Mouse (Mus musculus): ENCODE results near the gene Ifne.
"Not testable (repeated sequence)": the region's sequence is repeated elsewhere in the genome, so short reads cannot be mapped to it uniquely, and the experiment has no call there.

The Ifne gene

DNA sequence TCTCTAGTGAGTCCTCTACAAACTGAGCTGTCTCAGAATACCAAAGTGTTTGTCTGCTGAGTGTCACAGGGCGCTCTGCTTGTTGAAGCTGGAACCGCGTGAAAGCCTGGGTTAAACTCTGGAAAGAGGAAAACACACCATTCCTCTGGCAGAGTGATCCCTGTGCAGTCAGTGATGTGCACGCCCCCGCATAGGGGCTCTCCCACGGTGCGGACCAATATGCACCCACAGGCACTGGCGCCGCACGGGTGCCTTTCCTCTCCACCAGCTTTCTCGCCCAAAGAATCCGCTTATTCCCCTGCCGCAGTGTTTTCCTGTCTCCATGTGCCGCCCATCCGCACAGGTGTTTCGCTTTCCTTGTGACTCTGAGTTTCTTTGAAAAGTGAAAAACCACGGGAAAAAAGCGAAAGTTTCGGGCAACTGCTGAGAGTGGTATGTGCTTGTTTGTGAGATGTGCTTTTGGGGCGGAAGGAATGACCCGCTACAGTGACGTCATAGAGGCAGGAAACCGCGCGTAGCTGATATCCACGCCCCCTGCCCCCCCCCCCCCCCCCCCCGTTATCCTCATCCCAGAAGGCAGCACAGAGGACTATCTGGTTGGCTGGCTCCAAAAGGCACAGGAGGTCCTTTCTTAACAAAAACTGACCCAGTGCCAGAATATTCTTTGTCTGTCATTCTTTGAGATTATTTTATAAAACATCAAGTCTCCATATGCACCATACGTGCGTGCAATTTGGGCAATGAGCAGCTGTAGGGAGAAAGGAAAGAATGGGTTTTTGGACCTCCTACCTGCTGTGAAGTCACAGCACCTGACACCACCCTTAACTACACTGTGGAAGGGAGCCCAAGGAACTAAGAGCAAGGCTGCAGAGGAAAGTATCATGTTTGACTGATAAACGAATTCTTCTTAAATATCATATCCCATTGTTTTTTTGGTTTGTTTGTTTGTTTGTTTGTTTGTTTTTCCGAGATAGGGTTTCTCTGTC is 11.8 kb downstream of the Ifne start:
- no peak for DNase-seq (ENCODE audit: low read depth in 1 of 2, low spot score in 2 of 2)

DNA sequence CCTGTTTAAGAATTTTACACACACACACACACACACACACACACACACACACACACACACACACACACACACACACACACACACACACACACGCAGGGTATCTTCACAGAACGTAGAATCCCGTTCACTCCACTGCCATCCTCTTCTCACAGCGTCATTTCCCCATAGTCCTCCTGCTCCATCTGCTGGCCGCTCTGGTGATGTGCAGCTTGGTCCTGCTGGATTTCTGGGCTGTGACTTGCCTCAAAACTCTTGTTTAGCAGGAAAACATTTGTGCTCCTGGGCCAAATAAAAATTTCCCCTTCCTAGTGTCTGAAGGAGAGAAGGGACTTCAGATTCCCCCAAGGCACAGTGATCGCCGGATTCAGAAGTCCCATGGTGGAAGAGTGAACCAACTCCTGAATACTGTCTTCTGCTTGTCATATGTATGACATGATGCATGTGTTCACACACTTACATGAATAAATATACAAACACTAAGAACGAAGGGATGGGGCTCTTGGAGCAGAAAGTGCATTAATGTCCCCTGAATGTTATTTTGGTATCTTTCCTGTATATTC is 12.6 kb downstream of the Ifne start:
- peak; percentile 53 to 68 for DNase-seq (ENCODE audit: low read depth in 1 of 2, low spot score in 2 of 2)

DNA sequence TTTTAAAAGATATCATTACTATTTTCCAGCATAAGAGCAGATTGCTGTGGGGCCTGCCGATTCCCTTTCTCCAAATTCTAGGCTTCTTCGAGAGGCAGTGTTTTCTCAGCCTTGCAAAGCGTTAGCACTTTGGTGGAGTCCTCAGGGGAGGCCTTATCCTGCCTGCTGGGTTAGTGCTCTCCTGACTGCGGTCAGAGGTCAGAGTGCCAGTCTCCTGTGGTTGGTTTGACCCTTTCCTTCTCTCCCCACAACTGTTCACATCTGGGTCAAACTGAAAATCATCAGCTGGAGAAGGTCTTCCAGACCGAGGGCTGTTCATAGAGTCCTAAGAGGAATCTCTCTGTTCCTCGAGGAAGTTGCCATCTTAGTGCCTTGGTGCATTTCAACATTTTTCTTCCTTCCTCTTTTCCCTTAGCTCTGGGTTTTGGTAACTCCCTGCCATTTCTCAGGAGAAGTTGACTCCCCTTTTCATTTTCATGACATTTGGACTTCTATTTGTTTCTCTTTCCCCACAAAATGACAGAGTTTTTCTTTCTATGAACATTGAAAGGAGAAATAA is 14.9 kb downstream of the Ifne start:
- no peak for DNase-seq (ENCODE audit: low read depth in 1 of 2, low spot score in 2 of 2)

DNA sequence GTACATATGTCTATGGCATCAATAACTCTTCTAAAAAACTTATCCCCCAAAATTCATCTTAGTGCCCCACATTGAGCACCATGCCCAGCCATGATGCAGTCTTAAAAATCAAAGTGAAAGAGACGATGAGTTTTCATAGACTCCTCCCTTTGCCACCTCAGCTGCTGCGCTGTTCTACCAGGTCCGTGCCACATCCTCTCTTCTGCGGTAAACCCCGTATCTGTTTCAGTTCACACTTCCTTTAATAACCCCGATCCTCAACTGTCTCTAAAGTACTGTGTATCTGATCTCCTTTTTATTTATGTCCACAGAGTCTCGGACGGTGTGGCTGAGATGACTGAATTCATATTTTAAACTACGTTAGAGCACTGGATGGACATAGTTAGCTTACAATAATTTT is 15.4 kb downstream of the Ifne start:
- DNase-seq (ENCODE audit: low read depth in 1 of 2, low spot score in 2 of 2) = peak; percentile 42 to 49

DNA sequence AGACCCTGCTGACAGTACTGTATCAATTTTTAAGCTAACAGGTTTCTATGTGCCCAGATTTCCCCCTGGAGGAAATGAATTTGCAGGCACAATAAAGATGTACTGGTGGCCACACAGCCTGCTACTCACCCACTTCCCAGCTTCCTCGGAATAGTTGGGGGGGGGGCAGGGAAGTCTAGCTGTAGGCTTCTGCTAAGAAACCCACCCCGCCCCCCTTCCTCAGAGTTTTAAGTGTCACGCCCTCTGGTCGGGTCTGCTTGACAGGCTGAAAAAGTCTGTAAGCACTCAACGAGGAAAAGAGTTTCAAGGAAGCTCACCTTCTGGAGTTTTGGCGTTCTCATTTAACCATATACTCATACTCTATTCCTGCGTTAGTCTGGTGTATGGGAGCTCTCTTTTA is 16.7 kb downstream of the Ifne start:
- no peak for DNase-seq (ENCODE audit: low read depth in 1 of 2, low spot score in 2 of 2)

DNA sequence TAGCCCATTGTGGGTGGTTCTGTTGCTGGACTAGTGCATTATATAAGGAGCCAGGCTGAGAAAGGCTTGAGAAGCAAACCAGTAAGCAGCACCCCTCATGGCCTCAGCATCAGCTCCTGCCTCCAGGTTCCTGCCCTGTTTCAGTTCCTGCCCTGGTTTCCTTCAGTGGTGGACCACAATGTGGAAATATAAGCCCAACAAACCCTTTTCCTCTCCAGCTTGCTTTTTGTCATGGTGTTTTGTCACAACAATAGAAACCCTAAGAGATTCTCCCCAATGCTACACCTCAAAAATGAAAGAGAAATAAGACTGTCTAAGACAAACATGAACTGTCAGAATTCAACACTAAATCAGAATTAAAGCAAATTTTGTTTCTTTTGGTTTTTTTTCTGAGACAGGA is 20.8 kb downstream of the Ifne start:
- DNase-seq (ENCODE audit: low read depth in 1 of 2, low spot score in 2 of 2) = no peak

DNA sequence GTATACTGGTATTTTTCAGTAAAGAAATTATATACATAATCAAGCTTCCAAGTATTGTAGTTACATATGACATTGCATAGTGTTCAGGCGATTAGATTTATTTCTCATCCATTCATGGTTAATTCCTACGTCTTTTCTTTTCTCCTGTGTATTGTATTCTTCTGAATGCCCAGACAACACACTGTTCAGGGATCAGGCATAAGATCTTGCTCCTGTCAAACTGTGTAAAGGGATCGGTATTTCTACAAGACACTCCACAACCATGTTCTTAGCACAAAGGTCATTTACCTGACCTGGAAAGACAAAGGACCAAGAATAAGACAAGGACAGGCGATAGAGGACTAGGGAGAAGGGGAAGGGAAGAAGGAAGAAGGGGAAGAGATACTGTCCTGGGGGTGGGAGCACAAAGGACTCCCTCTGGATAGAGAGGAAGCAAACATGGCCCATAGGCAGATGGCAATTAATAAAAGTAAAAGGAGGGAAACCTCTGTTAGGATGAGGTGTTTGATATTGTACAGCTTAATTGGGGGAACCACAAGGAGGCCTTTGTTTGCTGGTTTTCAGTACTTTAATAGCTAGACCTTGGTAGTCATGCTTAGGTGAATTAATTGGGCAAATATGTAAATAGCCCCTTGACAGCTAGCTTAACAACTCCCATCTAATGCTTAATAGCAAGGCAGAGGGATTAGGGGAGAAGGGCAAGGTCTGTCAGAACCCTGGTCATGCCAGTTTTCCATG is 28.8 kb downstream of the Ifne start:
- DNase-seq (ENCODE audit: low read depth in 1 of 2, low spot score in 2 of 2) = no peak

DNA sequence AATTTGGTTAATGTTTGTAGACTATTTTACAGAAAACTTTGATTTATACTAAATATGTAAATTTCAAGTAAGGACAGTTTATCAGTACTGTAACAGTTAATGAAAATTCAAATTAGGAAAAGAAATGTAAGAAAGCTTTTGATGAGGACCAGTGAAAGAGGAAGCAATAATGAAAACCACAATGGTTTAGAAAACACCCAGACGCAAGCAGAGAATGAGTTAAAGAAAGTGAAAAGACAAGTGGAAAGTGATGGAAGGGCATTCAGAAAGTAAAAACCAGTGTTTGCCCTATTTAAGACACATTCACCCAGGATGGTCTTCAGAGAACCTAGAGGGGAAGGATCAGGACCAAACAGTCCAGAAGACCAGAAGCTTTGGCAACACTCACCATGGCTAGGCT is 30.3 kb downstream of the Ifne start, which contains the start of gene Ifna1:
Gene Ifna1 (plus strand): TSS at position 390 of the 400 bp plus-strand sequence.
- DNase-seq (ENCODE audit: low read depth in 1 of 2, low spot score in 2 of 2) = no peak

DNA sequence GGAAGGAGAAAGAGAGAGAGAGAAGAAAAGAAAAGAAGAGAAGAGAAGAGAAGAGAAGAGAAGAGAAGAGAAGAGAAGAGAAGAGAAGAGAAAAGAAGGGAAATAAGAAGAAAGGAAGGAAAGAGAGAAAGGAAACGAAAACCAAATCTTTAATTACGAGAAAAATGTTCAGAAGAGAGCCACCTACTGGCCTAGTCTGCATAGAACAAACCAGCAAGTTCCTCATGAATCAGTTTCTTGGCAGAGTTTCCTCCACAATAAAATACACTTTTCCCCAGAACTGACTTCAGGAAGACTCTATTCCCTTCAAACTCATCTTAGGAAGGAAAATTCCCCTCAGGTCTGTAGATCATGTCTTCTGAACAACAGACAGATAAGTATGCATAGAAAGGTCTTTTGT is 34.7 kb downstream of the Ifne start:
- DNase-seq (ENCODE audit: low read depth in 1 of 2, low spot score in 2 of 2) = no peak

DNA sequence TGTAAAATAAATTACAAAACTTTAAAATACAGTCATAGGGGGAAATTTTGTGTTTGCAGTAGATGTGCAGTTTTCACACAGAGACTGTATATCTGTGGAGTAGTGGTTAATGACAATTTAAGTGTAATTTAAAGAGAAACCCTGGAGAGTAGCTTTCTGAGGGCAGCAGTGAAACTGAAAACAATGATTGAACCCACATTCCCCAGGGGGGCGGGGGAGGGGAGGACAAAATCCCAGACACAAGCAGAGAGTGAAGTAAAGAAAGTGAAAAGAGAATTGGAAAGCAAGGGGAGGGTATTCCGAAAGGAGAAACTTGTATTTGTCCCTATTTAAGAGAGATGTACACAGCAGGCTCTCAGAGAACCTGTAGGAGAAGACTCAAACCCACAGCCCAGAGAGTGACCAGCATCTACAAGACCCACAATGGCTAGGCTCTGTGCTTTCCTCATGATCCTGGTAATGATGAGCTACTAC is 38.5 kb downstream of the Ifne start, which contains the start of gene Ifna4:
Gene Ifna4 (plus strand): TSS at position 424 of the 474 bp plus-strand sequence.
- DNase-seq (ENCODE audit: low read depth in 1 of 2, low spot score in 2 of 2) = no peak

DNA sequence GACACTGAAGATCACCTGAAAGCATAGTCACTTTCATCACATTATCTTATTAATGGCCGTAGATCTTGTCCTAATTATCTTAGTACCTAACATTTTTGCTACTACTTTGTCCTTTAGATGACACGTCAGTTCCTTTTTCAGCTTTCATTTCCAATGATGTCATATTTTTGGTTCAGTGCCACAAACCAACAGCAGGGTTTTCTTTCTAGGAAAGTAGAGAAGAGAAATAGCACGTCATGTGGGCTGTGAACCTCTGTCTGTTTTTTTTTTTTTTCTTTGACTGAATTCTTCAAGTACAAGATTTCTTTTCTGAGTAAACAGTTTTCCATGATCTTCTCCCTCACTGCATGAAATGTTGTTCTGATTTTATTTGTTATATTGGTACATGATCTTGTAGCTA is 39.9 kb downstream of the Ifne start:
- no peak for DNase-seq (ENCODE audit: low read depth in 1 of 2, low spot score in 2 of 2)

DNA sequence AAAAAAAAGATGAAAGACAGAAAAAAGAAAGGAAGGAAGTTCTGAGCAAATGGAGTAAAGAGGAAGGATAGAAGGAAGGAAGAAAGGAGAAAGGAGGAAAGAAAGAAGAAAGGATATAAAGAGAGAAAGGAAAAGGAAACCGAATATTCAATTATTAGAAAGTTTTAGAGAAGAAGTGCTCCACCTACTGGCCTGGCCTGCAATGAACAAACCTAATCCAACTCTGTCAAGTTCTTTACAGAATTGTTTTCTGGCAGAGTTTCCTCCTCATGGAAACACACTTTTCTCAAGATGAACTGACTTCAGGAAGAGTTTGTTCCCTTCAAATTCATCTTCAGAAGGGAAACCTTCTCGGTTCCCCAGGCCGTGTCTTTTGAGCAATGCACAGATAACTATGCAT is 41.2 kb downstream of the Ifne start:
- no peak for DNase-seq (ENCODE audit: low read depth in 1 of 2, low spot score in 2 of 2)

DNA sequence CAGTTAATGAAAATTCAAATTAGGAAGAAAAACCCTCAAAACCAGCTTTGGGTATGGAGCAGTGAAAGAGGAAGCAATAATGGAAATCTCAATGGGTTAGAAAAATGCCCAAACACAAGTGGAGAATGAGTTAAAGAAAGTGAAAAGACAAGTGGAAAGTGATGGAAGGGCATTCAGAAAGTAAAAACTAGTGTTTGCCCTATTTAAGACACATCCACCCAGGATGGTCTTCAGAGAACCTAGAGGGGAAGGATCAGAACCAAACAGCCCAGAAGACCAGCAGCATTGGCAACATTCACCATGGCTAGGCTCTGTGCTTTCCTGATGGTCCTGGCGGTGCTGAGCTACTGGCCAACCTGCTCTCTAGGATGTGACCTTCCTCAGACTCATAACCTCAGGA is 44.8 kb downstream of the Ifne start, which contains the start of gene Ifna5:
Gene Ifna5 (plus strand): TSS at position 301 of the 400 bp plus-strand sequence.
- not testable (repeated sequence) for DNase-seq (ENCODE audit: low read depth in 1 of 2, low spot score in 2 of 2)

DNA sequence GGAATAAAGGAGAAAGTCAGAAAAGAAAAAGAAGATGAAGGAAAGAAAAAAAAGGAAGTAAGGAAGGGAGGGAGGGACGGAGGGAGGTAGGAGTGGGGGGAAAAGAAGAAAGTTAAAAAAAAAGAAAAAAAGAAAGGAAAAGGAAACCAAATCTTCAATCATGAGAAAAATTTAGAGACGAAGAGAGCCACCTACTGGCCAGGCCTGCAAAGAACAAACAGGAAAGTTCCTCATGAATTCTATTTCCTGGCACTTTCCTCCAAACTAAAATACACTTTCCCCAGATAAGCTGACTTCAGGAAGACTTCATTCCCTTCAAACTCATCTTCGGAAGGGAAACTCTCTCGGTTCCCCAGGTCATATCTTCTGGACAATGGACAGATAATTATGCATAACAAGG is 49.5 kb downstream of the Ifne start:
- no peak for DNase-seq (ENCODE audit: low read depth in 1 of 2, low spot score in 2 of 2)

Measured in monocyte, adult 2 months (primary cell).